Mouse (Mus musculus) left cerebral cortex, adult 18-20 months (tissue): ENCODE measurements around the gene Zfp991. TPM values are rescaled to one million over a fixed set of nuclear protein-coding genes. Genes with fewer than 3 reads are reported as not detected.
"Not testable (repeated sequence)": the region's sequence is repeated elsewhere in the genome, so short reads cannot be mapped to it uniquely, and the experiment has no call there.

Experiments used
- DNase-seq, 2 experiments: peaks; one replicate each; pipeline ENCODE4 v3.0.0; 2021 to 2022; ENCODE audit warnings: low spot score in 2 of 2, mixed read lengths in 1 of 2
- long read RNA-seq, 2 experiments: library from polyadenylated mRNA; stranded (forward); transcript quantifications; one replicate each; pipeline ENCODE4 v2.0.0; 2021
- total RNA-seq, 2 experiments: library from RNA; stranded (reverse); gene quantifications; 2 replicates each; pipeline ENCODE4 v1.2.3; 2021

Zfp991 gene
- total RNA-seq, result 1 to 10 TPM; 7.6 to 8.3 TPM
- long read RNA-seq, experiment 1, partial matches to known transcripts, result 0 of 1 reads
- long read RNA-seq, experiment 1, other reads (novel, unspliced or antisense), result 1 of 1 reads
- long read RNA-seq, experiment 2, result 0 reads

DNA sequence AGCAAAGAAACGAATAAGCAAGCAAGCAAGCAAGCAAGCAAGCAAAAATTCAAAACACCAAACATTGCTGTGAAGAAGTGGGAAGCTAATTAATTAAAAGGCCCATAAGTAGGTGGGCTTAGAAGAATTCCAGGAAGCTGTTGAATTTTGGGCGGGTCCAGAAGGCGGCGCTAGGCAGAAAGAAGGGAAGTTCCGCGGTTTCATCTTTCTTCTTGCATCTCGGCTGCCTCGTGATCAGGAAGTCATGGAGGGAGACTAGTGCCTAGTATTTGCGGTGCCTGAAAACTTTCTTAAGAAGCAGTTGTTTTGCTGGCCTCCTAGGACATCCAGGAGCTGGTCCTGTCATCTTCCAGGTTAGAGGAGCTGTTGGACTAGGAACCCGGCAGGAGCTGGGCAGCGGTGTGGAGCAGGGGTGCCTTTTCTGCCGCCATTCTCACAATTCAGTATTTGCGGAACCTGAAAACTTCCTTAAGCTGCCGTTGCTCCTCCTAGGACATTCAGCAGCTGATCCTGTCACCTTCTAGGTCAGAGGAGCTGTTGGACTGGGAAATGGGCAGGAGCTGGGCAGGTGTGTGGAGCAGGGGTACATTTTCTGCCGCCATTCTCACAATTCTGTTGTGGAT, at the start of gene Zfp991:
Gene Zfp991, plus strand, starts transcription at position 202 of the 623 bp plus-strand sequence.
- not testable (repeated sequence) for DNase-seq

DNA sequence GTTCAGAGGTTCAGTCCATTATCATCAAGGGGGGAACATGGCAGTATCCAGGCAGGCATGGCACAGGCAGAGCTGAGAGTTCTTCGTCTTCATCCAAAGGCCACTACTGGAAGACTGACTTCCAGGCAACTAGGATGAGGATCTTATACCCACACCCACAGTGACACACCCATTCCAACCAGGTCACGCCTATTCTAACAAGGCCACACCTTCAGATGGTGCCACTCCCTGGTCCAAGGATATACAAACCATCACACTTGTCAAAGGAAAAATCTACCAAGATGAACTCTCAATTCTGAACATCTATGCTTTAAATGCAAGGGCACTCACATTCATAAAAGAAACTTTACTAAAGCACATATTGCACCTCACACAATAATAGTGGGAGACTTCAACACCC, 36.2 kb upstream of the Zfp991 start:
- DNase-seq, result not testable (repeated sequence)

DNA sequence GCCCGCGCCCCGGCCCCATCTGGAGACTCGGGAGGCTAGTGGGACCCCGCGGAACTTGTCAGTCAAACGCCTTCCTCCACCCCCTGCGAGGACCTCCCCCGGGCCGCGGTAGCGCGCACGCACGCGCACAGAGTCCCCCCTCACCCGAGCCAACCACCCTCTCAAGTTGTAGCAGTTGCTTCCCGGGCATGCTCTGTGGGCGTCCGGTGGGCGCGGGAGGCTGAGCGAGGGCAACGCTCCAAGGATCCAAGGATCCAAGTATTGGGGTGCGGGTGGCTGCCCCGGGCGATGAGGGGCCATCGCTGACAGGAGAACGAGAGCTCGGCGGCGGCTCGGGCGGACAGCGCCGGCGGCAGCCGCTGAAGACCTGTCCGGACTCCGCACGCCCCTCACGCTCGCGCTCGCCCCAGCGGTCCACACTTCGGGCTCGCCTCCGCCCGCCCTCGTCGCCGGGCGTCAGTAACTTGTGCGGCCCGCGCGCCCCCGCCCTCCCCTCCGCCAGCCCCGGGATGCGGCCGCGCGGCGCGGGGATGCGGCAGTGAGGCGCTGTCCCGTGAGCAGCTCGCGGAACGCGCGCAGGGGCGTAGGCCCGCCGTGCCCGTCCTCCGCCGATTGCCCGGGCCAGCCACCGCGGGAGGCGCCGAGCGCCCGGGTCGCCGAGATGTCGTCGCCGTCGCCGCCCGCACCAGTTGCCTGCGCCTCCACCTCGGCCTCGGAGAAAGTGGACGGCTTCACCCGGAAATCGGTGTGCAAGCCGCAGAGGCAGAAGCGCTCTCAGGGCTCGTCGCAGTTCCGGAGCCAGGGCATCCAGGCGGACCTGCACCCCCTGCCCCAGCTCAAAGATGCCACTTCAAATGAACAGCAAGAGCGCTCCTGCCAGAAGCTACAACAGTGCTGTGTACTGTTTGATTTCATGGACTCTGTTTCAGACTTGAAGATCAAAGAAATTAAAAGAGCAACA, 29.9 kb upstream of the Zfp991 start:
- DNase-seq, result peak in 1 of 2 experiments; percentile 27

DNA sequence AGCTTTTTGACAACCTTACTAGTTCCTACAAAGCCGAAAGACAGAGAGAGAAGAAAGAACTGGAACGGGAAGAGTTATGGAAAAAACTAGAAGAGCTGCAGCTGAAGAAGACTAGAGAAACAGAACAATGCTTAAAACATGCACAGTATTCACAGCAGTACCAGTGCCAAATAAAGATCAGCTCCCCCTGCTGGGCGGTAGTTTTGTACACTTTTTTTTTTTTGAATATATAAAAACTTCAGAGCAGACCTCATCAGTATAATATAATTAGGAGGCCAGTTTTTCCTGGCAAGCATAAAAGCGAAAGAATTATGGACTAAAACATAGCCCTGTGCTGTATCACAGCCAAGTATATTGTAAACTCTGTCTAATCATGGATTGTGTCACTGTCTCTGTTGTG, 28.0 kb upstream of the Zfp991 start:
- not testable (repeated sequence) for DNase-seq

DNA sequence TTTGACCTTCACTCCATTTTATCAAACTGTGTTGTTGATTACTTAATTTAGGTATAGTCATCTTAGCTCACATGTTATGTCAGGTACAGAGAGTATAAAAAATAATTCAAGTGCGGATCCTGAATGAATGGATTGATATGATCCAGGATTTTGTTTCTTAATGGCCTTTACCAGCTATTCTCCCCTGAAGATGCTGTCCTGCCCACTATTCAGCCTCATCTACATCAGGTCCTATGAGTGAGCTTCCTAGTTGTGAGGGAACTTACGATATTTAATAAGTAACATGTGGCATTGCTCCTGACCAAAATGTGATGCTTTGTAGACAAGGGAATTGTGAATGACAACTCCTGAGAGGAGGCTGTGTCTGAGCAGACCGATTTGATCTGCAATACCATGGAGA, 14.0 kb upstream of the Zfp991 start:
- not testable (repeated sequence) for DNase-seq

DNA sequence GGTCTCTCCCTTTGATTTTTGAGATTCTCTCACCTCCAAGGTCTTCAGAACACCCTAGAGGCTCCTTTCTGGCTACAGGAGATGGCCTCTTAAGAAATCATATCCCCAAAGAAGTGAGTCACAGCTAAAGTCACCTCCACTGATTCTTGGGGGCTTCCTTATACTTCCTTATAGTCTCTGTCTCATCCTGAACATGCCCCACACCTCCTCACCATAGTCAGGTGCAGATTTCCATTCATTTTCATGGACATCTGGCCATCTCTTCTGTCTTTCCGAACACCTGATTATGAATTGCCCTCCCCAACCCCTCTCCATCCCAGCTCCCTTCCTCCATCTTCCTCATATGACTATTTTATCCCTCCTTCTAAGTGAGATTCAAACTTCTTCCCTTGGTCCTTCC, 9.6 kb upstream of the Zfp991 start:
- not testable (repeated sequence) for DNase-seq

DNA sequence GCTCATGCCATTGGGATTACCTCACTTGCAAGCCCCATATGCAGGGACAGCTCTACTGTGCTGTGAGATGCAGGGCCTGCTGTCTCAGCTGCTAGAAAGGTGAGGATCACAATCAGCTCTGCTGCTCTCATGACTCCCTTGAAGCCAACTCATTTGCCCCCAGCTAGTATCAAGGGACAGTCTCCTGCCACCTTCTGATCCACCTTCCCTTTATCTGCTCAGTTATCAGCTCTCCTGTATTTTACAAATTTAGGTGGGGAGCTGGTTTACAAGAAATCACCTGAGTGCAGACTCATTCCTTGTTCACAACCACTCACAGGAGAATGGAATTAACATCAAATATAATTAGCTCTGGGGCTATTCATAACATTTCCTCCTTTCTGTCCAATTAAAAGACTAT, 8.0 kb upstream of the Zfp991 start:
- DNase-seq, result not testable (repeated sequence)

DNA sequence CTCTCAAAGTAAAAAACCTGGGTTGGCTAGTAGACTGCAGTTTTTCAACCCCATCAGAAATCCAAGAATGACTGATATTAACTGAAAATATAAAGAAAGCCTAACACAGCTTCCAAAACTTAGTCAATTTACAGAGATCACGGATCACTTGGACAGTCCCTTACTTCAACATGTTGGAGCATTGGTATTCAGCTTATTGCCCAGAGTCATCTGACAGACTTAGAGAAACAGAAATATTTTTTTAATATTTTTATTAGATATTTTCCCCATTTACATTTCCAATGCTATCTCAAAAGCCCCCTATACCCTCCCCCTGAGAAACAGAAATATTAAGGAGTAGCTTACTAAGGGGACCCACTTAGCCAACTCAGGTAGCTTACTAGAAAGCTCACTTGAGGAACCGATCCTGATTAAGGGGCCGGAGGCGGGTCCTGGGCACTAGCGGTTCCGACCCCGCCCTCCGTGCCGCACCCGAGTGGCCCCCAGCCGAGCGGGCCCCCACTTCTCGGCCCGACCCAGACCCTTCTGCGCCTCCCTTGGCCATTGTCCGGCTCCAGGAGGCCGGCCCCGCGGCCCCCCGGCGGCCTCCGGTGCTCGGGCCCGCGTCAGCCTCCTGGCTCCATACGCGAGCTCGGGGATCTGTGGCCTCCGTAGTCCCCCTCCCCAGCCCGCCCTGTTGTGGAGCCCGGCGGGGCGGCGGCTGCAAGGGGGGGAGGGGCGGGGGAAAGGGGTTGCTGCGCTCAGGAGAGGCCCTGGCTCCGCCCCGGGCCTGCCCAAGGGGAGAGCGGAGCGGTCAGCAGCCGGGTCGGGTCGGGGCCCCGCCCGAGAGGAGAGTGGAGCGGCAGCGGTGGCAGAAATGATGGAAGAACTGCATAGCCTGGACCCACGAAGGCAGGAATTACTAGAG, 7.2 kb upstream of the Zfp991 start:
- not testable (repeated sequence) for DNase-seq

DNA sequence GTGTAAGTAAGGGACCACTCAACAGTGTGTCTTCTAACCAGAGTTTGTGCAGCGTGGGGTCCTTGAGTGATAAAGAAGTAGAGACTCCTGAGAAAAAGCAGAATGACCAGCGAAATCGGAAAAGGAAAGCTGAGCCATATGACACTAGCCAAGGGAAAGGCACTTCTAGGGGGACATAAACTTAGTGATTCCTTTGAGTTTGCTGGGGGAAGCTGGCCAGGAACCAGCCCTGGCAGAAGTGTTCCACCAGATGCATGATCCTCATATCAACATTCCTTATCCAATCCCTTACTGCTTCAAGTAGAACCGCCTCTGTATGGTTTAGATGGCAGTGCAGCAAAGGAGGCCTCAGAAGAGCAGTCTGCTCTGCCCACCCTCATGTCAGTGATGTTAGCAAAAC, 6.5 kb upstream of the Zfp991 start:
- DNase-seq, result not testable (repeated sequence)

DNA sequence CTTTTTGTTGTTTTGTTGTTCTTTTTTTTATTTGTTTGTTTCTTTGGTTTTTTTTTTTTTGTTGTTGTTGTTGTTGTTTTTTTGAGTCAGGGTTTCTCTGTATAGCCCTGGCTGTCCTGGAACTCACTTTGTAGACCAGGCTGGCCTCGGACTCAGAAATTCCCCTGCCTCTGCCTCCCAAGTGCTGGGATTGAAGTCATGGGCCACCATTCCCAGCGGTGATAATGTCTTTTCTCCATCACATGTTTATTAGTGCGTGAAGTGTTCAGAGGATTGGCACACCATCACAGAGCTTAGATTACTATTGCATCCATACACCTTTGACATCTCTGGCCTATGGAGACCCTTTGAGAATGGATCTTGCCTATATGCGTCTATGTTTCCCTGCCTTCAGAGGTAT, 6.0 kb upstream of the Zfp991 start:
- not testable (repeated sequence) for DNase-seq

DNA sequence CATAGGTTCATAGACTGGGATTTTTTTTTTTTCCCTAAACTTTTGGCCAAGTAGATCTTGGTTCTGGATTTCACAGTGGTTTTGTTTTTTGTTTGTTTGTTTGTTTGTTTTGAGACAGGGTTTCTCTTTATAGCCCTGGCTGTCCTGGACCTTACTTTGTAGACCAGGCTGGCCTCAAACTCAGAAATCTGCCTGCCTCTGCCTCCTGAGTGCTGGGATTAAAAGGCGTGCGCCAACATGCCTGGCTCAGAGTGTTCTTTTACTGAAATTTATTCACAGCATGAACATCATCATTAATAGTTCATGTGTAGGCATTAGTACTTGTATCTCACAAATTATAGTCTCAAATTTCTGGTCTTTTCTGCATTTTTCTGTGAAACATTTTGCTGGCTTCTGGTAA, 5.4 kb upstream of the Zfp991 start:
- DNase-seq, result not testable (repeated sequence)

DNA sequence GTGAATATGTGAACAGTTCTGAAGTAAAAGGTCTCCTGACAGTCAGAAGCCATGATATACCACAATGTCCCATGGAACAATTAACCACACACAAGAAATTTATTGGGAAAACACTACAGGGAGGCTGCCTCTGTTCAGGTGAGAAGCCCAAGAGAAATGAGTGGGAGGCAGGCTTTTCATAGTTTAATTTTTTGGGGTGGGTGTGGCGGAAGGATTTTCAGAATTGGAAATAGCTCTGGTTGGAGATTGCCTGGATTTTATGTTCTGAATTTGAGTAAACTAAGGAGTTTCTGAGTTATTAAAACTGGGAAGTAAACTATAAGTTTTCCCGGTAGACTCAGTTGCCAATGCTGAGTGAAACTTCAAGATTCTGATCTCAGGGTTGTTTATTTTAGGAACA, 4.7 kb upstream of the Zfp991 start:
- not testable (repeated sequence) for DNase-seq

DNA sequence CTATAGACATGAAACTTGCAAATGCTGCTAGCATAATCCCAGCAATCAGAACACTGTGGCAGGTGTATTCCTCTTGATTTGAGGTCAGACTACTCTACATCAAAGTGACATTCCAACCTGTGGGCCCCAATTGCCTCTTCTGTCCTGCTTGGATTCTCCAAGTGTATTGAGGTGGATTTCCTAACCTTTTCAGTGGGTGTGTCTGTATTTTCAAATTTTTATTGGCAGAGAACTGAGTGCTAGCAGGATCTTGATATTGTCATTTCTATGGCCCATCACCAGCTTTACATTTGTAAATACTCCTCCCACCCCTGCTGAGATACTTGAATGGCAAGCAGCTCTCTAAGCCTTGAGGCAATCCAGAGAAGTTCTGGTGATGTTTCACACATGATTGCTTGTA, 3.7 kb upstream of the Zfp991 start:
- not testable (repeated sequence) for DNase-seq

DNA sequence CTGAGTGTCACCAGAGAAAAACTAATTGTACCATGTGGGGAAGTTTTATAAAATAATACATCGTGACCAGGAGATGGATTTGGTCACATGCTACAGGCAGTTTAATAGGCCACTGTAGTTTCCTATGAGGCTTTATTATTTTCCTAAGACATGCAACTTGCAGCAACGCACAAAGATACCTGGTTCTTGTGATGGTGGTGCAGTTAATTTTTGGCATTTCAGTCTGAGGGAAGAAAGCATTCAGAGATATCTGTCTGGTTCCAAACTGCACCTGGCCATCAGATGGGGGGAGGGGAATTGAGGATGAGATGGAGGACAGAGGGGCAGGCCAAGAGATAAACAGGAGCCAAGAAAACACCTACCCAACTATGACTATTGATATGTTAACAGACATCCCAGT, 1.8 kb downstream of the Zfp991 start:
- not testable (repeated sequence) for DNase-seq

DNA sequence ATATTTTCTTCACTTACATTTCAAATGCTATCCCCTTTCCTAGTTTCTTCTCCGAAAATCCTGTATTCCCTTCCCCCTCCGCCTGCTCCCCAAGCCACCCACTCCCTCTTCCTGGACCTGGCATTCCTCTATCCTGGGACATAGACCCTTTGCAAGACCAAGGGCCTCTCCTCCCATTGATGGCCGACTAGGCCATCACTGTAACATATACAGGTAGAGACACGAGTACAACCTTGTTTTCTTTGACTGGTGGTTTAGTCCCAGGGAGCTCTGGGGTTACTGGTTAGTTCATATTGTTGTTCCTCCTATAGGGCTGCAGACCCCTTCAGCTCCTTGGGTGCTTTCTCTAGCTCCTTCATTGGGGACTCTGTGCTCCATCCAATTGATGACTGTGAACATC, 9.9 kb downstream of the Zfp991 start:
- DNase-seq, result not testable (repeated sequence)

DNA sequence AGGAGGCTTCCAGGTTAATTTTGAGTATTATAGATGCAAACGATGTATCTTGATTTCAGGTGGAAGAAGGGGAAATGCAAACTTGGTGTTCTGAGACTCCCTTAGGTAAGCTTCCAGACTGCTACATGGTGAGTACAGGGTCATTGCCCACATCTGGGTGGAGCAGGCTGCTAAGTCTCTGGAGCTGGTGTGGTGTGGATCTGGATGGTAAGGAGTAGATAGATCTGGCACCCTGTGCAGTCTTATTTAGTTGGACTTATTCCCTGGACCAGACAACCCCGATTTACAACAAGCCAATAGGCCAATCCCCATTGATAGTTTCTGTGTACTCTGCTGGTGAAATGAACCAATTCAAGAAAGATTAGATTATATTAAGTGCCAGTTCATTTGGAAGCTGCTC, 33.4 kb downstream of the Zfp991 start:
- not testable (repeated sequence) for DNase-seq

DNA sequence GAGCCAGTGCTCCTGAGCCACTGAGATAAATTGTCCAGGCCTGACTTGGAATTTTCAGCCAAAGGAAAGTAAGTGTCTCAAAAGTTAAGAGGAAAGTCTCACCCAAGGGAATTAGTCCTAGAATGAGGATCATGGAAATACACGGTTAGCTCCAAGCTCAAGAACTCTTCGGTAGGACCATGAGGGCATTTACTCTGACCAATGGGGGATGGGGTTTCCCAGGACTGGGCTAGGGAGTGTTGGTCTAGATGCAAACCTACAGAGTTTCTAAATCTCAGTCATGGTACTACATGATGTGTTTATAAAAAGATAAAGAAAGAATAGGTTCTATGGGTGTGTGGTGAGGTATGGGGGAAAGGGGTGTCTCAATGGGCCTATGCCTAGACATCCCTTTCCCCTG, 38.7 kb downstream of the Zfp991 start:
- not testable (repeated sequence) for DNase-seq

DNA sequence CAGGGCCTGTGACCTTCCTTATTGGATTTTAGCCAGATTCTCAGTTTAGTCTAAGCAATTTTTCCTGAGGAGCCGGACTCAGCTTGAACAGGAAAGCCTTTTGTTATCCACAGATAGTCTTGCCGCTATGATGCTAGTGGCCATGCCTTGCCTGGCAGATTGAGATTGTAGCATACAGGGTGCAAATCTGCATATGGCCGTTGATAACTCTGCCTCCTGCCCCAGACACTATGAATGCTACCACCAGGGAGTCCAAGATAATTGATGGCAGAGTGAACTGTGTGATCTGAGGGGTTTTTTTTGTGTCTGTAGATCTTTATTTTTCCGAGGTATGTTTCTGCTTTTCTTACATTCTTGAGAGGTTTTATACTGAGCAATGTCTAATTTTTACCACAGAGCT, 39.7 kb downstream of the Zfp991 start:
- DNase-seq, result not testable (repeated sequence)

DNA sequence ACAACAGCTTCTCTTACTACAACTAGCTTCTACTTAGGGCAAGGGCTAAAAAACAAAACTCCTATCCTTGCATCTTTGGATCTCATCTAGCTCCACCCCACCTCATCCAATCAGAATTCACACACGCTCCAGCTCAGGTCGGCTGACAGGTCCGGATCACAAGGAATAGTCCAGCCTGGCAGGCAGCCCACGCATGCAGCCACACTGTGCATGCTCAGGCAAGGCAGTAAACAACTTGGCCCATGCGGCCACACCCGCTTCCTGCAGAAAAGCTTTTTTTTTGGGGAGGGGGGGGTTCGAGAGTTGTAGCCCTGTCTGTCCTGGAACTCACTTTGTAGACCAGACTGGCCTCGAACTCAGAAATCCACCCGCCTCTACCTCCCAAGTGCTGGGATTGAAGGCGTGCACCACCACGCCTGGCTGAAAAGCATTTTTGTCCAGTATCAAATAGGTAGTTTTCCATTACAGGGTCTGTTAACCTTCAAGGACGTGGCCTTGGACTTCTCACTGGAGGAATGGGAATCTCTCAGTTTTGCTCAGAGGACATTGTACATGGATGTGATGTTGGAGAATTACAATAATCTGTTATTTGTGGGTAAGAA, 44.5 kb downstream of the Zfp991 start:
- not testable (repeated sequence) for DNase-seq

DNA sequence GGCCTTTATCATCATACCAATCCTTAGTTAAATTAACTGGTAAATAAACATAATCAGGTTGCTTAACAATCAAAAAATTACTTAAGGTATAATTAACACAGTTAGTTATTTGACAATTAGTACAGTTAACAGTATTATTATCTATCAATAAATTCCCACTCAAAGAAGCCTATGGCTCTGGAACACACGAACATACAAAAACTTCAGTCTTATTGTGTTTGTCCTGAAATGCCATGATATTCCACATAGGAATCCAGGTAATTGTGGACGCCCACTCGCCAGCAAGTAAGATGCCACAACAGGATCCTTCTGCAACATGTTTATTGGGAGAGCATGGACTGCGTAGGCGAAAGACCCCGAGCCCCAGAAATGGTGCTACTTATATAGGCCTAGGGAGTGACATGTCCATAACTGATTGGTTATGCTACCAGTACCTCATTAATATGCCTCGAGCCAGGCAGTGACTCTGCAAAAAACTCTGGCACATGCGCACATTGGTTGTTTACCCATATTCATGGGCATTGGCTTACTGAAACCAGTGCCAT, 49.4 kb downstream of the Zfp991 start:
- DNase-seq, result not testable (repeated sequence)
